Mouse (Mus musculus) G1E (cell line): ENCODE measurements around the gene Samm50. TPM values are rescaled to one million over a fixed set of nuclear protein-coding genes. Genes with fewer than 3 reads are reported as not detected.
A peak's percentile ranks its signal among the peaks of the same experiment; 100 is the strongest.

Source experiments
- ATAC-seq: 2 replicates; pipeline ENCODE4 v1.8.0; 2016; ENCODE audit warnings: mild to moderate bottlenecking; ENCODE audit not compliant: insufficient number of reproducible peaks, poor library complexity, low FRiP score, severe bottlenecking; ENCODE audit errors: extremely low read depth
- DNase-seq: peaks from one replicate; pipeline ENCODE4 v3.0.0; 2012; ENCODE audit warnings: low spot score
- H3K27me3 ChIP-seq: 2 replicates; pipeline ENCODE4 v1.6.1; 2012; ENCODE audit warnings: mild to moderate bottlenecking, low read length, inconsistent platforms; ENCODE audit not compliant: insufficient read depth
- H3K36me3 ChIP-seq: replicated peaks from 2 replicates; pipeline ENCODE3; 2012; ENCODE audit warnings: mild to moderate bottlenecking, inconsistent platforms
- H3K4me1 ChIP-seq: 2 replicates; pipeline ENCODE4 v1.6.1; 2012; ENCODE audit warnings: low read depth, low read length, inconsistent platforms, mixed read lengths; ENCODE audit not compliant: insufficient read depth
- H3K4me3 ChIP-seq: 2 replicates; pipeline ENCODE4 v1.5.1; 2012; ENCODE audit warnings: low read depth, mild to moderate bottlenecking, inconsistent platforms, low read length, moderate library complexity, mixed read lengths
- H3K9me3 ChIP-seq: replicated peaks from 2 replicates; pipeline ENCODE4 v1.6.1; 2012; ENCODE audit warnings: inconsistent platforms
- CTCF ChIP-seq: IDR thresholded peaks from 2 replicates; pipeline ENCODE4 v1.5.1; 2012; ENCODE audit warnings: low read depth, low read length, inconsistent platforms, mixed read lengths
- GATA1 ChIP-seq: IDR thresholded peaks from 2 replicates; pipeline ENCODE4 v1.6.1; 2012; ENCODE audit warnings: borderline replicate concordance, low read length, inconsistent platforms, mixed read lengths
- GATA2 ChIP-seq: IDR thresholded peaks from 2 replicates; pipeline ENCODE4 v1.6.1; 2012; ENCODE audit warnings: low read depth, low read length, inconsistent platforms, borderline replicate concordance
- POLR2AphosphoS5 ChIP-seq: IDR thresholded peaks from 2 replicates; pipeline ENCODE4 v1.6.1; 2012; ENCODE audit warnings: low read depth, low read length, inconsistent platforms; ENCODE audit not compliant: insufficient replicate concordance
- TAL1 ChIP-seq: conservative IDR thresholded peaks from 2 replicates; pipeline ENCODE4 v1.6.1; 2012; ENCODE audit warnings: low read depth, low read length, inconsistent platforms, mixed read lengths
- polyA plus RNA-seq: library from polyadenylated mRNA; stranded (reverse); fragments of >175 nt; gene quantifications from 2 replicates; pipeline ENCODE4 v1.2.3, GENCODE M21; 2012
- total RNA-seq, 2 experiments: library from RNA; stranded (forward) in 1 of 2; stranded (reverse) in 1 of 2; fragments of 200-1000 nt in 1 of 2; fragments of >200 nt in 1 of 2; fragmentation: Nextera tagmentation in 1 of 2; gene quantifications; 2 replicates each; pipeline ENCODE4 v1.2.3; 2014 to 2017

The Samm50 gene
- total and polyA plus RNA-seq, 3 experiments = 46.5 to 61.4 (median 51.2) TPM

DNA sequence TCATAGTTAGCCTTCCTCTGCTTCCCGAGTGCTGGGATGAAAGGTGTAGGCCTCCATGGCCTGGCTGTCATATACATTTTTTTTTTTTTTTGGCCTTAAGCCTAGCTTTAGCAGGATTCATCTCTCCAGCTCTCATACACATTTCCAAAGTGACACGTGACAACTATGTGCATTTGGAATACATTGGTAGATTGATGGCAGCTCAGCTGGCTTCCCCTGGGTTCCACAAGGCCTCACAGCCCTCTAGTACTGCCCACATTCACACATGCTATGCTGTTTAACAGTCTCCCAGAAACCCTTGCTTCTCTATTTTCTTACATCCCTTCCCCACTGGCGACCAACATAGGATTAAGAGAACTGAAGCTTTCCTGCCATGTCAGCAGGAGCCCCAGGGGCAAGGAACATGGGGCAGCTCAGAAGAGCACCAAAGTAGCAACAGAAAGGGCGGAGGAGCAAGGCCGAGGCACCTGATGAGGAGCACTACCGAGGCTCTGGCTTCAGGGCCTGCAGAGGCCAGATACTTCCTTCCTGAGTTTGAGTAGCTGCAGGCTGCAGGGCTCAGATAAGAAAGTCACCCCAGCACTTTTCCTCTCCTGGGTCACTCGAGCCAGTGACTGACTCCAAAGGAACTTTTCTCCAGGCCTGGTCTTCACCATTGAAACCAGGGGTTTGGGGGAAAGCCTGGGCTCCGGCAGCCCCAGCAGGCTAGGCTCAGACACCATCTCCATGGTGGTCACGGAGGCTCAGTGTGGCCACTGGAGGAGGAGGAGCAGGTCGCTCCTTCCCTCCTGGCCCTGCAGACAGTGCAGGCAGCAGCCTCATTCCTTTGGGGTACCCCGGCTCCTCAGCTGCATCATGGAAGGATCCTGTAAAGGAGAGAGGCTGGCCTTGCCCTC lies 17.7 kb downstream of the Samm50 start:
- TF ChIP-seq POLR2AphosphoS5 = no peak
- TF ChIP-seq TAL1 = peak; percentile 63
- no peak for TF ChIP-seq CTCF
- no peak for TF ChIP-seq GATA2
- TF ChIP-seq GATA1 = no peak
- DNase-seq (peak; percentile 30), ATAC-seq (peak; percentile 79)
- peaks cover 45% of the 10 kb centered on the region for H3K4me1 ChIP-seq
- H3K27me3 ChIP-seq = no peaks in the 10 kb centered on the region
- H3K36me3 ChIP-seq = peaks cover 97% of the 10 kb centered on the region
- peak overlapping the region; percentile 25; the same call in 1 of the 2 replicates for H3K4me3 ChIP-seq
- no peaks in the 10 kb centered on the region for H3K9me3 ChIP-seq

DNA sequence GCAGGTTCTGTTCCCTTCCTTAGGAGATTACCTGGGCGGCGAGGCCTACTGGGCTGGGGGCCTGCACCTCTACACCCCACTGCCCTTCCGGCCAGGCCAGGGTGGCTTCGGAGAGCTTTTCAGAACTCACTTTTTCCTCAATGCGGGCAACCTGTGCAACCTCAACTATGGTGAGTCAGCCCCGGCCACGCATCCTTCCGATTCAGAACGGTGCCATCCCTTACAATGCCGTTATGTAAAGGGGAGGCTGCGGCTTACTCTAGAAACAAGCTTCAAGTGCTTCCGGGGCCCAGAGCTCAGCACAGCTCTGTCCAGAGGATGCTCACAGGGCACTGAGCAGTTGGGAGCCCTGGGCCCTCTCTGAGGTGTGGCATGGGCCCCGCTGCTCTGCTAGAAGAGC lies 18.4 kb downstream of the Samm50 start:
- Histone ChIP-seq H3K4me3 (no peak overlapping the region), H3K4me1 (peaks cover 45% of the 10 kb centered on the region)
- ATAC-seq = no peak

DNA sequence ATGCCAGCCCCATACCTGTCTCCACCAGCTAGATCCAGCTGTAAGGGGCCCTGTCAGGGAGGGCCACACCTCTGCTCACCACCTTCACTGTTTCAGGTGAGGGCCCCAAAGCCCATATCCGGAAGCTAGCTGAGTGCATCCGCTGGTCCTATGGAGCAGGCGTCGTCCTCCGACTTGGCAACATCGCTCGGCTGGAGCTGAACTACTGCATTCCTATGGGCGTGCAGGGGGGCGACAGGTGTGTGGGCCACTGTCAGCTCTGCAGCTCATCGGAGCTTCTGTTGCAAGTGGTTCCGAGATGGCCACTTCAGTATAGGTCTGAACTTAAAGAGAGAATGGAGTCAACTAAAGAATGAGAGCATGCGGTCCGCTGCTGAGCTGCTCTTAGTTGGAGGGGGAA lies 18.9 kb downstream of the Samm50 start:
- ATAC-seq = no peak
- H3K4me3 ChIP-seq = no peak overlapping the region

More for the DNA sequence above, 18.4 kb downstream of the Samm50 start:
- Histone ChIP-seq H3K9me3 (no peaks in the 10 kb centered on the region), H3K36me3 (peaks cover 97% of the 10 kb centered on the region), H3K27me3 (no peaks in the 10 kb centered on the region)
- TF ChIP-seq GATA1 (no peak), GATA2 (no peak), CTCF (no peak), POLR2AphosphoS5 (no peak), TAL1 (no peak)
- no peak for DNase-seq

DNA sequence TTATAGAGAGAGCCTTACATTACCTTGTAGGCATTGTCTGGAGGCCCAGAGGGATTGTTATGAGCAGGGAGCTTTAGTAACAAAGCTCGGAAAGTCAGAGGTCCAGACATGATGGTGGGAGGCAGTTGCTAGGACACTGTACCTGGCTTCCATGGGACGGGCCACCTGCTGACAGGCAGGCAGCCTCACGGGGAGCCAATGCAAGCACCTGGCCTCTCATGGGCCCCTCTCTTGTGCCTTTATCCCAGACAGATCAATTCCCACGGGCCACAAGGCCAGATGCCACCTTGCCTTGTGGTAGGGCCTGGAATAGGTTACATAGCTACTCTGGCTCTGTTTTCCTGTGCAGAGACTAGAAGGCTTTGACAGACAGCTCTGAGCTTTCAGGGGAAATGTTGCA lies 19.5 kb downstream of the Samm50 start:
- ATAC-seq = no peak
- no peak for DNase-seq
- Histone ChIP-seq H3K4me3 (no peak overlapping the region), H3K27me3 (no peaks in the 10 kb centered on the region), H3K9me3 (no peaks in the 10 kb centered on the region), H3K36me3 (peaks cover 96% of the 10 kb centered on the region), H3K4me1 (peaks cover 45% of the 10 kb centered on the region)
- TF ChIP-seq CTCF = no peak
- TF ChIP-seq GATA1 = no peak
- no peak for TF ChIP-seq GATA2
- TF ChIP-seq POLR2AphosphoS5 = no peak
- TF ChIP-seq TAL1 = no peak

More for the DNA sequence above, 18.9 kb downstream of the Samm50 start:
- TF ChIP-seq GATA2 (no peak), CTCF (no peak), POLR2AphosphoS5 (no peak), TAL1 (no peak), GATA1 (no peak)
- DNase-seq = no peak
- Histone ChIP-seq H3K9me3 (no peaks in the 10 kb centered on the region), H3K36me3 (peaks cover 96% of the 10 kb centered on the region), H3K27me3 (no peaks in the 10 kb centered on the region), H3K4me1 (peaks cover 45% of the 10 kb centered on the region)

DNA sequence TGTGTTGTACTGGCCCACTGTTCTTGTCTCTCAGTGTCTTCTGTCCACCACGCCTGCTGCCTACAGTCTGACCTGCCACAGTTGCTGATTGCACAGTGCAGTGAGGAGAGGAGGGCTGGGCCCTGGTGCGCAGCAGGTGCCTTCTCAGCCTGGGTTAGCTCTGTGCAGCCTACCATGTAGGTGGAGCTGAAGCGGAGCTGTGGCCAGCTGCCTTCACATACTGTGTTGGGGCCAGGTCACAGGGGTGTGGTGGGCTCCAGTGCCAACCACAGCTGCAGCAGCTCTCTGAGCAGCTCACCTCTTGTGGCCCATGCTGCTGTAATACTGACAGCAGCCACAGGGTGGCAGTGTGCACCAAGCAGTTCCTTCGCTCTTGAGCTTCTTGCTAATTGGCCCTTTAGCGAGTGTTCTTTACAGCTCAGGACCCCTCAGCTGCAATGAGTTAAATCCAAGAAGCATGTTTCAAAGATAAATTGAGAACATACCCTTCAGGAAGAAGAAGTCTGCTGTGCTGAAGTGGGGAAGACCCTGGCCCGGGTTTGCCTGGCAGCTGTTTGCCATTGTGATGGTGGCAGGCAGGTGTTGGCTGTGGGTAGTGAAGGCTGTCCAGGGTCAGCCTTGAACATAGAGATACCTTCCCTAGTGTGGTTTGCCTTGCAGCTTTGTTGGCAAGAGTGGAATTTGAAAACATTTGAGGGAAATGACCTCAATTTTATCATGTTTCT lies 20.2 kb downstream of the Samm50 start:
- DNase-seq = peak; percentile 60
- Histone ChIP-seq H3K4me1 (peaks cover 45% of the 10 kb centered on the region), H3K27me3 (no peaks in the 10 kb centered on the region), H3K36me3 (peaks cover 95% of the 10 kb centered on the region), H3K4me3 (0 out of 2 replicates have a peak overlapping the region, but pooled peaks have one; percentile 10), H3K9me3 (no peaks in the 10 kb centered on the region)
- 0 out of 2 replicates have a peak, but pooled peaks have one; percentile 10 for ATAC-seq
- TF ChIP-seq CTCF = peak; percentile 99
- no peak for TF ChIP-seq TAL1

DNA sequence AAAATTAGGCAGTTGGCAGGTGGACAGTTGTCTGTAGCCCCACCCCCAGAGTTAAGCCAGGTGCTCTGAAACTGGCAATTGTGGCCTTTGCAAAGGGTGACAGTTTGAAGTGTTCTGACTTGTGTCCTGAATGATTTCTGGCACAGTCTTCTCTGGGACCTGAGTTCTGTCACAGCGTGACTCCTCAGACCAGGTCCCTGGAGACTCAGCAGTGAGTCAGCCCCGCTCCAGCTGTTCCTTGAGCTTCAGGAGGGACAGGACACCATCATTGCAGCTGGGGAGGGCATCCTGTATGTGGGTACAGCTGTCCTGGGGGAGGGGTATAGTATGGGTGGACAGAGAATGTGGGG lies 20.7 kb downstream of the Samm50 start:
- Histone ChIP-seq H3K4me3 (no peak overlapping the region), H3K9me3 (no peaks in the 10 kb centered on the region), H3K4me1 (peaks cover 44% of the 10 kb centered on the region), H3K27me3 (no peaks in the 10 kb centered on the region), H3K36me3 (peaks cover 89% of the 10 kb centered on the region)
- TF ChIP-seq GATA1 (no peak), CTCF (no peak), TAL1 (no peak), GATA2 (no peak), POLR2AphosphoS5 (no peak)
- DNase-seq = no peak
- no peak for ATAC-seq
